Mouse (Mus musculus) midbrain, embryonic 14.5 days (tissue): Measurements from ENCODE around the gene Prkcsh. TPM values are rescaled to one million over a fixed set of nuclear protein-coding genes. Genes with fewer than 3 reads are reported as not detected.

Source experiments
- ATAC-seq: fragments of 200-750 bp; cut with Nextera tagmentation; 2 replicates; pipeline ENCODE4 v1.8.0; 2017; ENCODE audit warnings: moderate number of reproducible peaks, moderate library complexity; ENCODE audit not compliant: low FRiP score, low TSS enrichment
- DNase-seq: peaks from one replicate; pipeline ENCODE4 v3.0.0-alpha.2; 2015
- H3K27ac ChIP-seq: fragments of 300-500 bp; sonication (generic); replicated peaks from 2 replicates; pipeline ENCODE4 v1.5.1; 2014; ENCODE audit warnings: mild to moderate bottlenecking, low read depth, low read length, moderate library complexity
- H3K27me3 ChIP-seq: fragments of 300-500 bp; sonication (generic); 2 replicates; pipeline ENCODE4 v1.6.1; 2014; ENCODE audit warnings: low read length, control low read depth, mixed read lengths; ENCODE audit not compliant: control insufficient read depth, insufficient read depth
- H3K36me3 ChIP-seq: fragments of 300-500 bp; sonication (generic); 2 replicates; pipeline ENCODE4 v1.6.1; 2014; ENCODE audit warnings: low read length, control low read depth; ENCODE audit not compliant: control insufficient read depth, insufficient read depth
- H3K4me1 ChIP-seq: fragments of 300-500 bp; sonication (generic); 2 replicates; pipeline ENCODE4 v1.6.1; 2014; ENCODE audit warnings: mild to moderate bottlenecking, antibody characterized with exemption, low read length, control low read depth; ENCODE audit not compliant: control insufficient read depth, insufficient read depth
- H3K4me2 ChIP-seq: fragments of 300-500 bp; sonication (generic); 2 replicates; pipeline ENCODE4 v1.6.1; 2014; ENCODE audit warnings: mild to moderate bottlenecking, low read length, moderate library complexity
- H3K4me3 ChIP-seq: fragments of 300-500 bp; sonication (generic); replicated peaks from 2 replicates; pipeline ENCODE4 v1.5.1; 2014; ENCODE audit warnings: low read depth, low read length
- H3K9ac ChIP-seq: fragments of 300-500 bp; sonication (generic); replicated peaks from 2 replicates; pipeline ENCODE4 v1.6.1; 2014; ENCODE audit warnings: mild to moderate bottlenecking, low read length, moderate library complexity
- H3K9me3 ChIP-seq: fragments of 300-500 bp; sonication (generic); 2 replicates; pipeline ENCODE4 v1.6.1; 2016; ENCODE audit warnings: low read length, control low read depth, mixed read lengths; ENCODE audit not compliant: control insufficient read depth
- WGBS: fragments of 180-500 bp; shearing (Covaris S2); extraction: QIAGEN DNeasy Blood & Tissue Kit; methylation state at CpG from one replicate; pipeline ENCODE4 v1.1.7; 2014; 5-methylcytosine and 5-hydroxymethylcytosine counted together
- polyA plus RNA-seq: library from polyadenylated mRNA; unstranded; fragments of >200 nt; fragmentation: Nextera tagmentation; extraction: Ambion mirVana; gene quantifications from 2 replicates; pipeline ENCODE4 v1.2.1, GENCODE M21; 2014

Gene Prkcsh
- polyA plus RNA-seq, 1 experiment from 2014 or later = 70.6 TPM

DNA sequence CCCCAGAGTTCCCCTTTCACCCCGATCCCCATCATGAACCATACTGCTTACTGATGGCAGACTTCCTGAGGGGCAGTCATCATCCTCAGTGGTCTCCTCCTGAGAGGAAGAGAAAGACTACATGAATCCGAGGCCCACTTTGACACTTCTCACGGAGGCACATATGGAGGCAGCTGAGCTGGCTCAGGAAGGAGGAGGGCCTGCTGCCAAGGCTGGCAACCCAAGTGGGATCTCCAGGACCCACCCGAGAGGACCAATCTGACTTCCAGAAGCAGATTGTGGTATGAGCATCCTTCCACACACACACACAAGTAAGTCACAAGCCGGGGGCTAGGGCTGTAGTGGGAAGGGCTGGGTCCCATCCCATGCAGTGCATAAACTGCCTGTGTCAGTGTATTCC, 25.3 kb upstream of the Prkcsh start:
- no peak for ATAC-seq
- Histone ChIP-seq H3K4me3 (no peak overlapping the region), H3K9me3 (no peaks in the 10 kb centered on the region), H3K4me1 (no peaks in the 10 kb centered on the region), H3K4me2 (no peak overlapping the region), H3K9ac (no peak overlapping the region), H3K27me3 (no peaks in the 10 kb centered on the region), H3K27ac (no peak overlapping the region), H3K36me3 (no peaks in the 10 kb centered on the region)
- no peak for DNase-seq
- WGBS = 84% methylated on average over 5 of the region's 5 CpGs

DNA sequence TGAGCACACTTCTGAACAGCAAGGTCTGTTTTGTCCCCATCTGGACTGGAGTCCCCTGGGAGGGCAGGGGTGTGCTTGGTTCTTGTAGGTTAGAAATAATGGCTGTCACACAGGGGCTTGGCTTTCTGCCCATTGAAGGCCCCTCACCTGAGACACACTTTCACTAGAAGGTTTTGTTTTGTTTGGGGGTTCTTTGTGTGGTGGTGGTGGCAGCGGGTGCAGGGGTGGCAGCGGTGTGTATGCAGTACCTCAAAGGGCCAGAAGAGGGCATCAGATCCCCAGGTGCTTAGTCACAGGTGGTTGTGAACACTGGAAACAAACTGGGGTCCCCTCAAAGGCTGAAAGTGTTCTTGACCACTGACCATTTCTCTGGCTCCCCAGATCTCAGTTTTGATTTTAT, 24.6 kb upstream of the Prkcsh start:
- H3K9ac ChIP-seq = no peak overlapping the region
- no peaks in the 10 kb centered on the region for H3K36me3 ChIP-seq
- 21% methylated on average over 2 of the region's 2 CpGs for WGBS
- no peaks in the 10 kb centered on the region for H3K27me3 ChIP-seq
- no peak overlapping the region for H3K27ac ChIP-seq
- no peak for ATAC-seq
- no peak overlapping the region for H3K4me3 ChIP-seq
- no peaks in the 10 kb centered on the region for H3K4me1 ChIP-seq
- H3K4me2 ChIP-seq = no peak overlapping the region
- H3K9me3 ChIP-seq = no peaks in the 10 kb centered on the region
- peak; percentile 10 for DNase-seq

DNA sequence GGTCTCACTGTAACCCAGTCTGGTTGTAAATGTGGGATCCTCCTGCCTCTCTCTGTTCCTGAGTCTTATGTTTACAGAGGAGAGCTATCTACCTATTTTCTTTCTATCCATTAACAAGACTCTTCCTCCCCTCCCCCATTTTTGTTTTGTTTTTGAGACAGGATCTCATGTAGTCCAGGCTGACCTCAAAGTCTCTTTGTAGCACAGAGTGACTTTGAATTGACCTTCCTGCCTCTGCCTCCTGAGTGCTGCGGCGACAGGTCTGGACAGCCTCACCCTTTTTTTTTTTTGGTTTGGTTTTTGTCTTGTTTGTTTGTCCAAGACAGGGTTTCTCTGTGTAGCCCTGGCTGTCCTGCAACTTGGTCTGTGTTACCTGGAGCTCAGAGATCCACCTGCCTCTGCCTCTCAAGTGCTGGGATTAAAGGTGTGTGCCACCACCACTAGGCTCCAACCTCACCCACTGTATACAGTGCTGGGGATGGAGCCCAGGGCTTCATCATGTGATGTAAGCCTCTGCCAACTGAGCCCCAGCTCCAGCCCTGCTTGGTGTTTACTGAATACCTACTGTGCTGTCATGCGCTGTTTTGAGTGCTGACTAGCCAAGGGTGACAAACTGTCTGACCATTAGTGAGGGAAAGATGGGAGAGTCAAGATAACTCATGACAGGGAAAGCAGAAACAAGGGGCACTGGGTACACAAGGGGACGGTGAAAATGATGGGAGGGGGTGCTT, 24.0 kb upstream of the Prkcsh start:
- no peak overlapping the region for H3K4me2 ChIP-seq
- H3K4me3 ChIP-seq = no peak overlapping the region
- no peaks in the 10 kb centered on the region for H3K36me3 ChIP-seq
- H3K27ac ChIP-seq = no peak overlapping the region
- no peak for DNase-seq
- no peaks in the 10 kb centered on the region for H3K9me3 ChIP-seq
- 92% methylated on average over 4 of the region's 4 CpGs for whole genome bisulfite sequencing
- no peak overlapping the region for H3K9ac ChIP-seq
- H3K4me1 ChIP-seq = no peaks in the 10 kb centered on the region
- no peaks in the 10 kb centered on the region for H3K27me3 ChIP-seq
- no peak for ATAC-seq

DNA sequence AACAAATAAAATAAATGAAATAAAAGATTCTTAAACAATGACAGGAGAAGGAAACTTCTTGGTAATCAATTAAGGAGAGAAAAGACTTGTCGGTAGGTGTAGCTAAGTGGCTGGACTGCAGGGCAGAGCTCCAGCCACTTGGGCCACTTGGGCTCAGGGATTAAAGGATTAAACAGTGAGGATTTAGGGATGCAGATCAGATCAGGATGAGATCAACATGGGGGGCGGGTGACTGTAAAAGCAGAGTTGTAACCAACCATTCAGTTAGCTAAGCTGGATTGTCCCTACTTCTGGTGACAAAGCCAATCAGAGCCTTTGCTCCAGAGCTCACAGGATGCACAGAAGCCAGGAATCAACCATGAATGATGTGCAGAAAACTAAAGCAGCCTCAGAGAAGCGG, 18.7 kb upstream of the Prkcsh start:
- no peaks in the 10 kb centered on the region for H3K36me3 ChIP-seq
- no peak for DNase-seq
- H3K4me3 ChIP-seq = no peak overlapping the region
- H3K4me1 ChIP-seq = peaks cover 12% of the 10 kb centered on the region
- no peak overlapping the region for H3K4me2 ChIP-seq
- 6% methylated on average over 3 of the region's 3 CpGs for WGBS
- H3K27me3 ChIP-seq = peaks cover 24% of the 10 kb centered on the region
- H3K27ac ChIP-seq = no peak overlapping the region
- ATAC-seq = no peak
- no peak overlapping the region for H3K9ac ChIP-seq
- H3K9me3 ChIP-seq = no peaks in the 10 kb centered on the region

DNA sequence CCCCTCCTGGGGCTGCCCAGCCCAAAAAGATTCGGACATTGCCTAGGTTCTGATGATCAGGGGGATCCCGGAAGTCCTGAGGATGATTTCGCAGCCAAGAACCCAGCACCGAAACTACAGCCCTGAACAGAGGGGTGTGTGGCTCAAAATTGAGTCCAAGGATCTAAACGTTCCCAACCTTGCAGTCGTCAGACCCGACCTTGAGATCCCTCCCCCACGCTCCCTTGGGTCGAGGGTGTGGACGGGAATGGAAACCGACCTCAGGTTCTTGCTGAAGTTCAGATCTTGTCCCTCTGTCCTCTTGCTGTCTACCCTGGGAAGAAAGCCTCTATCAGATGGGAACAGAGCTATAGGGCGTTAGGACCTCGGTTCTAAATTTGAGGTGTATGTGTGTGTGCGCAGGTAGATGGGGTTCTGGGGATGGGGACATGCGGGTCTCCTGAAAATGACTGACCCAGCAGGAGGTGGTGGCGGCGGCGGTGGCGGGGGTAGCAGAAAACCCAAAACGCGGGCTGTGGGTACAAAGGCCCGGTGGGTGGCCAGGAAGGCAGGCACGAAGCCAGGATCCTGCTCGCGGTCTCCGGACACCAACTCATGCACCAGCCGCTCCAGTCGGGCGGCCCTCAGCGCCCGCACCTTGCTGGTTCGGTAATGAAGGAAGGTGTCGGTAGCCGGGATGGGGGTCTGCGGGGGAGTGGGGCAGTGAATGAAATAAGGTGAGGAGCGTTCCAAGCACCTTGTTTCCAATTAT, 14.8 kb upstream of the Prkcsh start:
- DNase-seq = no peak
- peaks cover 54% of the 10 kb centered on the region for H3K27me3 ChIP-seq
- no peak overlapping the region for H3K27ac ChIP-seq
- no peaks in the 10 kb centered on the region for H3K9me3 ChIP-seq
- no peak for ATAC-seq
- H3K9ac ChIP-seq = no peak overlapping the region
- no peaks in the 10 kb centered on the region for H3K36me3 ChIP-seq
- WGBS = 9% methylated on average over 36 of the region's 36 CpGs
- H3K4me3 ChIP-seq = peak overlapping the region; percentile 32; the same call in 1 of the 2 replicates
- peaks cover 23% of the 10 kb centered on the region for H3K4me1 ChIP-seq
- H3K4me2 ChIP-seq = peak overlapping the region; percentile 57

DNA sequence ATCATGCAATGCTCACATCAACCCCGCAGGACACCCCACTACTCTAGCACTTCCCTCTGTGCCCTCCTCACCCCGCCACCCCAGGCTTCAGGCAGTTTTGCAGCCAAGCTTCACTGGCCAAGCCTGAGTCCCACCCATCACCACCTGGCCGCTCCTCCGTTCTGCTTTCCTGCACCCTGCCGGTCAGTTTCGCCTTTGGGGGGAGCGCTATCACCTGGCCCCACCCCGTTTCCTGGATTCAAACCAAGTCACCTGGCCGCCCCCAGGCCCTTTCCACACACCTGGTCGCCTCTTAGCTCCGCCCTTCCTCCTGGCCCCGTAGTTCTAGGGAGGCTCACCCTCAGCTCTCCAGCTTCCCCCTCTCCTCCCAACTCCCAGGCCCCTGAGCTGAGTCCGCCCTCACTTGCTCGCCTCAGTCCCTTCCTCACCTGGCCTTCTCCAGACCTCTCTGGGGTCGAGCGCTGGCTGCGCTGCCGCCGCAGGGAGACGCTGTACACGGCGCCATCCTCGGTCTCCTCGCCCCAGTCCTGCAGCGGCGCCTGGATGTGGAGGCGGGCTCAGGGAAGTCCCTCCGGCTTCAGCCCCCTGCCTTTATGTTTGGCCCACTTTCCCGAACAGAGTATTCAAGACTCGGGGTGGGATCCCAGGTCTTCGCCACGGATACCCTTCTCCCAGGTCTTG, 14.0 kb upstream of the Prkcsh start:
- no peak overlapping the region for H3K27ac ChIP-seq
- peaks cover 54% of the 10 kb centered on the region for H3K27me3 ChIP-seq
- H3K4me1 ChIP-seq = peaks cover 23% of the 10 kb centered on the region
- no peaks in the 10 kb centered on the region for H3K9me3 ChIP-seq
- H3K4me2 ChIP-seq = peak overlapping the region; percentile 57
- peak; percentile 47 for DNase-seq
- H3K9ac ChIP-seq = peak overlapping the region; percentile 46; the same call in 1 of the 2 replicates
- 1% methylated on average over 32 of the region's 32 CpGs for WGBS
- peak overlapping the region; percentile 32 for H3K4me3 ChIP-seq
- no peak for ATAC-seq
- no peaks in the 10 kb centered on the region for H3K36me3 ChIP-seq

DNA sequence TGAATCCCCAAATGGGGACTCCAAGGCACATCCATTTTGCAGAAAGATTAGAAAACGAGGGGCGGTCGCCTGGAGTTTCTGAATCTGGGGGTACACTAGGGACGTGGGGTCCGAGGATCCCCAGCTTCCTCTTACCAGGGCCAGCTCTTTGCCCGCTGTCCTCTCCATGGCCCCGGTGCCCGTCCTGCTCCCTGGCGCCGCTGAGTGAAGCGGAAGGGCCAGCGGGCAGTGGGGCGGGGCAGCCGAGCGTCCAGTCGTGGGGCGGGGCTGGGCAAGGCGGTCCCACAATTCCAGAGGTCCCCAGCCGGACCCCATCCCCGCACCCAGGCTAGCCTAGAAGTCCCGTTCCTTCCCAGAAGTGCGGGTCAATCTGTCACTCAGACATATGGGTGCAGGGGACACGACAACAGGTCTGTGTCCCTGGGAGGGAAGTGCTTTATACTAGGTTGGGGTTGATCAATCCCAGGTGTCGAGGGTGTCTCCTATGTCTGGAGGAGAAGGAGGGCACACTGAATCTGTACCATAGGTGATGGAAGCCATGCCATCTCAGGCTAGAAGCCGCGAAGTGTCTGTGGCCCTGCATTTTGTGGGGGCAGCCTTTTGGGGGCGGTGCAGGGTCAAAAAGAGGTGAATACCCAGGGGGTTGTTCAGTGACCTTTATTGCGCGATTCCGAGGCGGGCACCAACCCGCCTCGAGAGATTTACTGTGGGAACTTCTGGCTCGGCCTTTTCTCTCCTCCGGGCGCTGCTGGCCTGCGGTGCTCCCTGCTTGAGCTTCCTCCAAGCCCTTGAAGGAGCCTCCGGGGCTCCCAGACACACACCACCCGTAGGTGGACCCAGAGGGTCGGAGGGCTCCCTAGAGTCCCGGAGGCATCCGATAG, 13.1 kb upstream of the Prkcsh start, which contains the start of gene Rgl3:
Rgl3 (minus strand) TSS at position 217 of the 881 bp plus-strand sequence.
- no peaks in the 10 kb centered on the region for H3K36me3 ChIP-seq
- H3K4me1 ChIP-seq = peaks cover 23% of the 10 kb centered on the region
- H3K9me3 ChIP-seq = no peaks in the 10 kb centered on the region
- 2% methylated on average over 42 of the region's 42 CpGs for WGBS
- peak within 1 kb of the TSS; percentile 57 for H3K4me2 ChIP-seq
- H3K27me3 ChIP-seq = peaks cover 54% of the 10 kb centered on the region
- peak within 1 kb of the TSS; percentile 32 for H3K4me3 ChIP-seq
- H3K27ac ChIP-seq = no peak within 1 kb of the TSS
- no peak for DNase-seq
- peak within 1 kb of the TSS; percentile 46; the same call in 1 of the 2 replicates for H3K9ac ChIP-seq
- no peak for ATAC-seq

DNA sequence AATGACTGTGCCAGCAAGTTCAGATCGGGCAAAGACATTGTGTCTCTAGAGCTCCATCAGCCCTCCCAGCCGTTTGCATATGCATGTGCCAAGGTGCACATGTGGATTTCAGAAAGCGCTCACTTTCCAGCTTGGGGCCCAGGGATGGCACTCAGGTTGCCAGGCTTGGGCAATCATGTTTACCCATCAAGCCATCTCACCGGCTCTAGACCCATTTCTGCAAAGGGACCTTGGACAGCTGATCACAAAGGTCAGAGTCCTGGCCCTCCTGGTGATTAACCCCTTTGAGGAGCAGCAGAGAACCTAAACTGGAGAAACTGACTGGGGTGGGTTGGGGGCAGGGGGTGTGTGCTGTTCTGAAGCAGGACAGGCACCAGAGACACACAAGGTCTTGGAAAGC, 10.4 kb upstream of the Prkcsh start:
- no peak overlapping the region for H3K4me3 ChIP-seq
- no peak for ATAC-seq
- peaks cover 46% of the 10 kb centered on the region for H3K27me3 ChIP-seq
- peaks cover 23% of the 10 kb centered on the region for H3K4me1 ChIP-seq
- WGBS = 84% methylated on average over 4 of the region's 4 CpGs
- no peak overlapping the region for H3K9ac ChIP-seq
- no peak for DNase-seq
- no peaks in the 10 kb centered on the region for H3K9me3 ChIP-seq
- H3K36me3 ChIP-seq = no peaks in the 10 kb centered on the region
- no peak overlapping the region for H3K27ac ChIP-seq
- H3K4me2 ChIP-seq = no peak overlapping the region
